Mouse (Mus musculus) G1E (cell line): Measurements from ENCODE around the gene Dcun1d4. TPM values are rescaled to one million over a fixed set of nuclear protein-coding genes. Genes with fewer than 3 reads are reported as not detected.

Source experiments
- ATAC-seq: 2 replicates; pipeline ENCODE4 v1.8.0; 2016; ENCODE audit warnings: mild to moderate bottlenecking; ENCODE audit not compliant: insufficient number of reproducible peaks, poor library complexity, low FRiP score, severe bottlenecking; ENCODE audit errors: extremely low read depth
- DNase-seq: peaks from one replicate; pipeline ENCODE4 v3.0.0; 2012; ENCODE audit warnings: low spot score
- H3K27me3 ChIP-seq: 2 replicates; pipeline ENCODE4 v1.6.1; 2012; ENCODE audit warnings: mild to moderate bottlenecking, low read length, inconsistent platforms; ENCODE audit not compliant: insufficient read depth
- H3K36me3 ChIP-seq: replicated peaks from 2 replicates; pipeline ENCODE3; 2012; ENCODE audit warnings: mild to moderate bottlenecking, inconsistent platforms
- H3K4me1 ChIP-seq: 2 replicates; pipeline ENCODE4 v1.6.1; 2012; ENCODE audit warnings: low read depth, low read length, inconsistent platforms, mixed read lengths; ENCODE audit not compliant: insufficient read depth
- H3K4me3 ChIP-seq: 2 replicates; pipeline ENCODE4 v1.5.1; 2012; ENCODE audit warnings: low read depth, mild to moderate bottlenecking, inconsistent platforms, low read length, moderate library complexity, mixed read lengths
- H3K9me3 ChIP-seq: replicated peaks from 2 replicates; pipeline ENCODE4 v1.6.1; 2012; ENCODE audit warnings: inconsistent platforms
- CTCF ChIP-seq: IDR thresholded peaks from 2 replicates; pipeline ENCODE4 v1.5.1; 2012; ENCODE audit warnings: low read depth, low read length, inconsistent platforms, mixed read lengths
- GATA1 ChIP-seq: IDR thresholded peaks from 2 replicates; pipeline ENCODE4 v1.6.1; 2012; ENCODE audit warnings: borderline replicate concordance, low read length, inconsistent platforms, mixed read lengths
- GATA2 ChIP-seq: IDR thresholded peaks from 2 replicates; pipeline ENCODE4 v1.6.1; 2012; ENCODE audit warnings: low read depth, low read length, inconsistent platforms, borderline replicate concordance
- POLR2AphosphoS5 ChIP-seq: IDR thresholded peaks from 2 replicates; pipeline ENCODE4 v1.6.1; 2012; ENCODE audit warnings: low read depth, low read length, inconsistent platforms; ENCODE audit not compliant: insufficient replicate concordance
- TAL1 ChIP-seq: conservative IDR thresholded peaks from 2 replicates; pipeline ENCODE4 v1.6.1; 2012; ENCODE audit warnings: low read depth, low read length, inconsistent platforms, mixed read lengths
- polyA plus RNA-seq: library from polyadenylated mRNA; stranded (reverse); fragments of >175 nt; gene quantifications from 2 replicates; pipeline ENCODE4 v1.2.3, GENCODE M21; 2012
- total RNA-seq, 2 experiments: library from RNA; stranded (forward) in 1 of 2; stranded (reverse) in 1 of 2; fragments of 200-1000 nt in 1 of 2; fragments of >200 nt in 1 of 2; fragmentation: Nextera tagmentation in 1 of 2; gene quantifications; 2 replicates each; pipeline ENCODE4 v1.2.3; 2014 to 2017

The Dcun1d4 gene
- total and polyA plus RNA-seq, 3 experiments: 17.6 to 36.0 (median 29.9) TPM

- Histone ChIP-seq H3K36me3 (peaks cover 93% of the 10 kb centered on the region), H3K4me3 (no peak overlapping the region), H3K4me1 (no peaks in the 10 kb centered on the region), H3K9me3 (peaks cover 4% of the 10 kb centered on the region; the same call in 1 of the 2 replicates), H3K27me3 (no peaks in the 10 kb centered on the region)
- no peak for TF ChIP-seq TAL1
- TF ChIP-seq POLR2AphosphoS5: no peak
- no peak for TF ChIP-seq GATA1
- no peak for TF ChIP-seq GATA2
- no peak for TF ChIP-seq CTCF
- ATAC-seq (no peak), DNase-seq (no peak)
Measured at GRCm38 (mm10) chr5:73555096-73555852, 74.5 kb downstream of the Dcun1d4 start.

DNA sequence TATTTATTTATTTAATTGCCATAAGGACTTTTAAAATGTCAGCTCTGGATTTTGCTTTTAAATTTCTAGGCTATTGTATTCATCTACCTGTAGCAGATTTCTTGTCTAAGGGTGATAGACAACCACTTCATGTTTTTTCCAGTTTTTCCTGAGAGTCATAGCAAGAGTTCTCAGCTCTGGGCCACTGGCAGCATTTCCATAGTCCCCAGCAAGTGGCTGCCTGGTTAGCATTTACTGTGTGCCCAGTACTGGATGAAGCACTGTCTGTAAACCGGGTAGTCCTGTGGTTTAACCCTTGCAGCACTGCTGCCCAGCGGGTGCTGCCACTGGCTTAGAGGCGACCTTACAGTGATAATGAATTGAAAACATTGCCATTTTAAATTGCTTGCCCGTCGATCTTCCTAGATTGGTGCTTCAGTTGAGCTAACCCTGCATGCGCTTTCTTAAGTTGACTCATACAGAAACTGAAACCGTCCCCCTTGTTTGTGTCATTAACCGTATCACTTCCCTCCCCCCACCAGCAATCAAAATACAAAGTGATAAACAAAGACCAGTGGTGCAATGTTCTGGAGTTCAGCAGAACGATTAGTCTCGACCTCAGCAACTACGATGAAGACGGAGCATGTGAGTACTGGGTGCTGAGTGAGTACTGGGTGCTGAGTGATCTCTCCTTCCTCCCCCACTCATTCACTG, 76.1 kb downstream of the Dcun1d4 start:
- TF ChIP-seq GATA1 (no peak), TAL1 (no peak)
- Histone ChIP-seq H3K36me3 (peaks cover 86% of the 10 kb centered on the region), H3K4me3 (no peak overlapping the region), H3K27me3 (no peaks in the 10 kb centered on the region), H3K9me3 (peaks cover 4% of the 10 kb centered on the region; the same call in 1 of the 2 replicates), H3K4me1 (no peaks in the 10 kb centered on the region)
- no peak for ATAC-seq
- DNase-seq: no peak

- ATAC-seq (no peak), DNase-seq (no peak)
- Histone ChIP-seq H3K4me3 (no peak overlapping the region), H3K9me3 (no peaks in the 10 kb centered on the region), H3K4me1 (no peaks in the 10 kb centered on the region), H3K27me3 (no peaks in the 10 kb centered on the region), H3K36me3 (peaks cover 70% of the 10 kb centered on the region)
- TF ChIP-seq POLR2AphosphoS5 (no peak), CTCF (no peak), GATA2 (no peak), TAL1 (no peak), GATA1 (no peak)
Measured at GRCm38 (mm10) chr5:73558756-73559155, 78.0 kb downstream of the Dcun1d4 start.

- DNase-seq: no peak
- TF ChIP-seq GATA2 (no peak), TAL1 (no peak), GATA1 (no peak), CTCF (no peak), POLR2AphosphoS5 (no peak)
- Histone ChIP-seq H3K9me3 (no peaks in the 10 kb centered on the region), H3K4me3 (no peak overlapping the region), H3K36me3 (peaks cover 21% of the 10 kb centered on the region), H3K27me3 (peaks cover 2% of the 10 kb centered on the region; the same call in 1 of the 2 replicates), H3K4me1 (peaks cover under 1% of the 10 kb centered on the region; the same call in 1 of the 2 replicates)
- ATAC-seq: no peak
Measured at GRCm38 (mm10) chr5:73564038-73564437, 83.2 kb downstream of the Dcun1d4 start.

DNA sequence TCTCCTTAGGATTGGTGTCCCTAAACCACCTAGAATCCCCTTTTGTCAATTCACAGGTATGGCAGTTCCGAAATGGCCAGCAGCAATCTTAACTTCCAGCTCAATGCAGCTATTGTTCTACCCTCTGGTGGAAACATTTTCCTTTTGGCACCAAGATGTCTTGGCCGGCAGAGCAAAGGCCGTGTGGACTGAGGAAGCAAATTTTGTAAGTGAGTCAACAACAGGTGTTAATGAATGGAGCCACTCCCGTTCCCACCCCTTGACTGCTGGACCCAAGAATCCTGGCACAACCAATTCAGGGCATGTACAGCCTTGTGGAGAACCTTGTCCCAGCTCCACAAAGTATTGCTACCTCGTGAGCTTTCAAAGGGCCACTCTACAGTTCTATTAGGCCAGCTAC, 85.3 kb downstream of the Dcun1d4 start:
- DNase-seq (no peak), ATAC-seq (no peak)
- H3K4me3 ChIP-seq: no peak overlapping the region
- H3K27me3 ChIP-seq: peaks cover 2% of the 10 kb centered on the region; the same call in 1 of the 2 replicates
- H3K36me3 ChIP-seq: peaks cover 7% of the 10 kb centered on the region
- H3K9me3 ChIP-seq: no peaks in the 10 kb centered on the region
- H3K4me1 ChIP-seq: peaks cover 3% of the 10 kb centered on the region; the same call in 1 of the 2 replicates
- TF ChIP-seq GATA2: no peak
- TF ChIP-seq CTCF: no peak
- TF ChIP-seq TAL1: no peak
- no peak for TF ChIP-seq POLR2AphosphoS5
- TF ChIP-seq GATA1: no peak

DNA sequence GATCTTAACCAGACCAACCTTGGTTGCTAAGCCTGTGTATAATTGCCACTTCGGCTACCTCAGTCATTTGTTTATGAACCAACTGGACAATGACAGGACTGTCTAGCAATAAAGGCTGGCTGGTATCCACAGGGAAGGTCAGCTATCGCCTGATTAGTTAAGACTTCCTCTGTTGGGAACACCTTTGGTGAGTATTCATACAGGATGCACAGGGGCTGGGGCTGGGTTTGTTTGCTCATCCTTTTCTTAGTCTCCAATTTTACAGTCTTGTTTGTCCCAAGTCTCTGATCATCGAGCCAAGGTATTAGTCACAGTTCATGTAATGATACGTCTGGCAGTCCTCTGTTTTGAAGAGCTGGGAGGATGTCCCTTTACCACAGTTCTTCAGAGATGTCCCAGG, 86.1 kb downstream of the Dcun1d4 start:
- DNase-seq (no peak), ATAC-seq (no peak)
- TF ChIP-seq POLR2AphosphoS5: no peak
- TF ChIP-seq GATA2: no peak
- TF ChIP-seq GATA1: no peak
- no peak for TF ChIP-seq CTCF
- no peak for TF ChIP-seq TAL1
- peaks cover 2% of the 10 kb centered on the region; the same call in 1 of the 2 replicates for H3K27me3 ChIP-seq
- H3K36me3 ChIP-seq: no peaks in the 10 kb centered on the region
- H3K9me3 ChIP-seq: no peaks in the 10 kb centered on the region
- no peak overlapping the region for H3K4me3 ChIP-seq
- peaks cover 3% of the 10 kb centered on the region; the same call in 1 of the 2 replicates for H3K4me1 ChIP-seq
